Mouse (Mus musculus) liver, postnatal 0 days (tissue): ENCODE results near the gene Aox4. TPM values are rescaled to one million over a fixed set of nuclear protein-coding genes. Genes with fewer than 3 reads are reported as not detected.

Source experiments
- ATAC-seq: fragments of 200-750 bp; cut with Nextera tagmentation; 2 replicates; pipeline ENCODE4 v1.8.0; 2017; ENCODE audit warnings: mild to moderate bottlenecking, moderate library complexity
- DNase-seq: peaks from one replicate; pipeline ENCODE4 v3.0.0-alpha.2; 2016
- H3K27ac ChIP-seq: fragments of 300-500 bp; sonication (generic); 2 replicates; pipeline ENCODE4 v1.5.1; 2014; ENCODE audit warnings: antibody characterized with exemption, moderate library complexity, mild to moderate bottlenecking, low read depth
- H3K27me3 ChIP-seq: fragments of 300-500 bp; sonication (generic); 2 replicates; pipeline ENCODE4 v1.6.1; 2014; ENCODE audit warnings: low read length, control low read depth, mixed read lengths; ENCODE audit not compliant: insufficient read depth
- H3K36me3 ChIP-seq: fragments of 300-500 bp; sonication (generic); replicated peaks from 2 replicates; pipeline ENCODE4 v1.6.1; 2014; ENCODE audit warnings: mild to moderate bottlenecking, control low read depth, low read length, moderate library complexity, mixed read lengths; ENCODE audit not compliant: insufficient read depth
- H3K4me1 ChIP-seq: fragments of 300-500 bp; sonication (generic); 2 replicates; pipeline ENCODE4 v1.6.1; 2014; ENCODE audit warnings: antibody characterized with exemption, mild to moderate bottlenecking, control low read depth; ENCODE audit not compliant: insufficient read depth
- H3K4me2 ChIP-seq: fragments of 300-500 bp; sonication (generic); 2 replicates; pipeline ENCODE4 v1.6.1; 2014; ENCODE audit warnings: low read depth, mild to moderate bottlenecking, low read length, moderate library complexity, mixed read lengths
- H3K4me3 ChIP-seq: fragments of 300-500 bp; sonication (generic); 2 replicates; pipeline ENCODE4 v1.5.1; 2014; ENCODE audit warnings: low read depth, low read length
- H3K9ac ChIP-seq: fragments of 300-500 bp; sonication (generic); replicated peaks from 2 replicates; pipeline ENCODE4 v1.6.1; 2014; ENCODE audit warnings: mild to moderate bottlenecking, moderate library complexity
- H3K9me3 ChIP-seq: fragments of 300-500 bp; sonication (generic); 2 replicates; pipeline ENCODE4 v1.6.1; 2016; ENCODE audit warnings: mild to moderate bottlenecking, control low read depth, low read length, mixed read lengths
- CTCF ChIP-seq: sonication (generic); IDR thresholded peaks from 2 replicates; pipeline ENCODE4 v1.5.1; 2016; ENCODE audit warnings: antibody characterized with exemption, low read depth
- EP300 ChIP-seq: IDR thresholded peaks from 2 replicates; pipeline ENCODE4 v1.6.1; 2016; ENCODE audit warnings: antibody characterized with exemption, low read depth, mild to moderate bottlenecking
- WGBS: fragments of 180-500 bp; shearing (Covaris S2); extraction: QIAGEN DNeasy Blood & Tissue Kit; methylation state at CpG from one replicate; pipeline ENCODE4 v1.1.7; 2014; ENCODE audit not compliant: insufficient replicate concordance; 5-methylcytosine and 5-hydroxymethylcytosine counted together
- polyA plus RNA-seq: library from polyadenylated mRNA; unstranded; fragments of >200 nt; fragmentation: Nextera tagmentation; extraction: Ambion mirVana; gene quantifications from 2 replicates; pipeline ENCODE4 v1.2.1, GENCODE M21; 2015

Gene Aox4
- polyA plus RNA-seq, 1 experiment from 2014 or later = not detected

- Histone ChIP-seq H3K36me3 (no peaks in the 10 kb centered on the region), H3K9me3 (no peaks in the 10 kb centered on the region), H3K4me1 (no peaks in the 10 kb centered on the region), H3K4me3 (no peak overlapping the region), H3K9ac (no peak overlapping the region), H3K27me3 (no peaks in the 10 kb centered on the region), H3K27ac (no peak overlapping the region), H3K4me2 (no peak overlapping the region)
- ATAC-seq (no peak), DNase-seq (no peak)
- TF ChIP-seq CTCF = no peak
- TF ChIP-seq EP300 = no peak
- 62% methylated on average over 6 of the region's 6 CpGs for WGBS
These were observed 105.3 kb downstream of the Aox4 start for GRCm38 (mm10) chr1:58315532-58315931.

Other genes starting within 250 kb of the Aox4 start
- gene Sgo2a, start 214.4 kb upstream of the Aox4 start, polyA plus RNA-seq = 4.1 and 4.6 TPM in 2 replicates
- 3.6 and 3.7 TPM in 2 replicates for gene Kctd18, start 191.4 kb upstream of the Aox4 start, polyA plus RNA-seq
- 0.33 and 0.42 TPM in 2 replicates for gene Aox1, start 180.5 kb upstream of the Aox4 start, polyA plus RNA-seq
- 14.3 and 16.9 TPM in 2 replicates for gene Aox3, start 97.3 kb upstream of the Aox4 start, polyA plus RNA-seq
- gene Aox2, start 67.9 kb downstream of the Aox4 start, polyA plus RNA-seq = 0.01 TPM in 2 replicates
- 118 and 128 TPM in 2 replicates for gene Bzw1, start 182.5 kb downstream of the Aox4 start, polyA plus RNA-seq
- 67.3 and 76.6 TPM in 2 replicates for gene Clk1, start 213.7 kb downstream of the Aox4 start, polyA plus RNA-seq
- 9.6 and 11.2 TPM in 2 replicates for gene Nif3l1, start 234.8 kb downstream of the Aox4 start, polyA plus RNA-seq
- gene Ppil3, start 235.1 kb downstream of the Aox4 start, polyA plus RNA-seq = 15.5 and 17.4 TPM in 2 replicates